In genomic region chr1:75653671-75654076, GRCm38 (mm10) we compare ENCODE assay signal across 8 mouse cellular contexts.
A peak's percentile ranks its signal among the peaks of the same experiment; 100 is the strongest.
DNase-seq lines count a peak whose midpoint lies in the region; ATAC-seq and TF ChIP-seq lines count a peak whose summit lies in the region.

No protein-coding gene starts in this region.

- in situ Hi-C loops in Patski (cut with MboI; ENCODE audit: low pct_unique_long_range_greater_than_20kb): loop anchor here (5.0 to 25.0 kb wide), 2 partner anchors 1434 to 1864 kb away; partner anchors contain the start of gene Epha4

- peak; percentile 93 for TF ChIP-seq CTCF in Patski (IDR thresholded peaks at IDR 0.05)
- TF ChIP-seq CTCF in cerebellum, adult 2 months (IDR thresholded peaks at IDR 0.05; ENCODE audit: borderline replicate concordance, insufficient read depth, low read depth, low read length): peak; percentile 76
- peak; percentile 65 for TF ChIP-seq CTCF in lung, adult 2 months (IDR thresholded peaks at IDR 0.05; ENCODE audit: insufficient read depth, low read length)

- H3K27ac ChIP-seq in cerebellum, adult 2 months (ENCODE audit: insufficient read depth, low read length): no peak overlapping the region

- peak overlapping the region; percentile 61 for H3K4me3 ChIP-seq in cerebellum, adult 2 months (replicated peaks; ENCODE audit: insufficient read depth, low read depth, low read length)
- H3K4me3 ChIP-seq in lung, adult 2 months (replicated peaks; ENCODE audit: extremely low read depth, low read depth, low read length): peak overlapping the region; percentile 24

- CTCF ChIA-PET in Patski (lab: Charles Lee): interaction anchor here (0.9 to 3.5 kb wide), 10 partner anchors 12 to 1937 kb away, joined by 3 to 17 read pairs (median 4); no protein-coding TSS in a partner anchor

- no peaks in the 10 kb centered on the region for H3K27me3 ChIP-seq in Patski
- no peaks in the 10 kb centered on the region for H3K27me3 ChIP-seq in cerebellum, adult 2 months (ENCODE audit: control insufficient read depth, insufficient read depth, low read length)

- no peak for DNase-seq in Patski (ENCODE audit: low read depth, low spot score)
- peak; percentile 66 to 74 for DNase-seq in cerebellum, adult 2 months
- DNase-seq in heart, postnatal 4 days: peak; percentile 81
- DNase-seq in layer of hippocampus, adult 8-10 months (ENCODE audit: low spot score in 2 of 2): peak; percentile 80 to 90
- DNase-seq in lung, adult 2 months: peak; percentile 48
- DNase-seq in retina, embryonic 14.5 days (ENCODE audit: low spot score): peak; percentile 78
- DNase-seq in spleen, postnatal 14 days (ENCODE audit: low spot score in 2 of 2): no peak

- 2% methylated on average over 9 of the region's 9 CpGs for WGBS in cerebellum, adult 2 months
- WGBS in lung, adult 2 months: 3% methylated on average over 9 of the region's 9 CpGs

- no peaks in the 10 kb centered on the region for H3K4me1 ChIP-seq in cerebellum, adult 2 months (ENCODE audit: control insufficient read depth, insufficient read depth, low read length)
- no peaks in the 10 kb centered on the region; the same call in 1 of the 2 replicates for H3K4me1 ChIP-seq in lung, adult 2 months (ENCODE audit: control insufficient read depth, insufficient read depth, low read length)

- ATAC-seq in Patski: peak; percentile 23
- peak; percentile 72 for ATAC-seq in frontal cortex, adult (ENCODE audit: low TSS enrichment)

- POLR2A ChIA-PET in Patski (lab: Charles Lee): no interaction called here

- no peak for TF ChIP-seq POLR2A in cerebellum, adult 2 months (IDR thresholded peaks at IDR 0.05; ENCODE audit: borderline replicate concordance, insufficient read depth, low read length)
- no peak for TF ChIP-seq POLR2A in lung, adult 2 months (IDR thresholded peaks at IDR 0.05; ENCODE audit: borderline replicate concordance, extremely low read depth, low read depth, low read length)

Comparison
In these comparisons a context has a peak if more than half of its experiments do, and no peak if none do; other contexts are left out.
1. DNase-seq: peak in cerebellum, adult 2 months (2 of 2), heart, postnatal 4 days (single experiment), layer of hippocampus, adult 8-10 months (2 of 2), lung, adult 2 months (single experiment) and retina, embryonic 14.5 days (single experiment); none in Patski (single experiment) and spleen, postnatal 14 days (0 of 2).
2. Peak in every context shown above with its lines, with median percentiles within 50 percentile points of each other: CTCF ChIP-seq.